Mouse (Mus musculus) telencephalon, adult 2 months (tissue): ENCODE results near the gene Spink8.
"Not testable (repeated sequence)": the region's sequence is repeated elsewhere in the genome, so short reads cannot be mapped to it uniquely, and the experiment has no call there.

ENCODE experiments used
- DNase-seq: peaks from one replicate; pipeline ENCODE4 v3.0.0-alpha.2; 2011; ENCODE audit warnings: low read depth, low spot score

The Spink8 gene

GRCm38 (mm10) chr9:109811980-109812379 is at the start of gene Spink8:
Gene Spink8, plus strand, starts transcription at chr9:109812280.
- DNase-seq = no peak

GRCm38 (mm10) chr9:109766841-109767240 is 45.2 kb upstream of the Spink8 start:
- not testable (repeated sequence) for DNase-seq

GRCm38 (mm10) chr9:109790570-109790969 is 21.5 kb upstream of the Spink8 start, which contains the start of gene Fbxw27:
Gene Fbxw27, minus strand, starts transcription at chr9:109790670.
- not testable (repeated sequence) for DNase-seq

- DNase-seq = no peak
Measured at GRCm38 (mm10) chr9:109795221-109795620, 16.9 kb upstream of the Spink8 start.

- no peak for DNase-seq
Measured at GRCm38 (mm10) chr9:109795811-109796210, 16.3 kb upstream of the Spink8 start.

- DNase-seq = no peak
Measured at GRCm38 (mm10) chr9:109798051-109798450, 14.0 kb upstream of the Spink8 start.

GRCm38 (mm10) chr9:109805596-109805995 is 6.5 kb upstream of the Spink8 start:
- DNase-seq = not testable (repeated sequence)

- no peak for DNase-seq
Measured at GRCm38 (mm10) chr9:109806260-109806659, 5.8 kb upstream of the Spink8 start.

- DNase-seq = no peak
Measured at GRCm38 (mm10) chr9:109806695-109807293, 5.3 kb upstream of the Spink8 start.

GRCm38 (mm10) chr9:109807898-109808297 is 4.2 kb upstream of the Spink8 start:
- no peak for DNase-seq

GRCm38 (mm10) chr9:109813424-109813823 is 1.3 kb downstream of the Spink8 start:
- DNase-seq = peak; percentile 44

- DNase-seq = peak; percentile 54
Measured at GRCm38 (mm10) chr9:109816341-109816740, 4.3 kb downstream of the Spink8 start.

- DNase-seq = no peak
Measured at GRCm38 (mm10) chr9:109825739-109826138, 13.7 kb downstream of the Spink8 start.

- DNase-seq = no peak
Measured at GRCm38 (mm10) chr9:109826181-109826580, 14.1 kb downstream of the Spink8 start.

- peak; percentile 87 for DNase-seq
Measured at GRCm38 (mm10) chr9:109832391-109833087, 20.5 kb downstream of the Spink8 start, which contains the start of gene Nme6. Gene Nme6, plus strand, starts transcription at chr9:109832749.

GRCm38 (mm10) chr9:109833088-109833412 is 21.0 kb downstream of the Spink8 start:
- DNase-seq = no peak

GRCm38 (mm10) chr9:109849312-109849758 is 37.3 kb downstream of the Spink8 start, which contains the start of gene Camp:
Gene Camp, minus strand, starts transcription at chr9:109849617.
- DNase-seq = no peak

- DNase-seq = no peak
Measured at GRCm38 (mm10) chr9:109850099-109850498, 38.0 kb downstream of the Spink8 start.

- no peak for DNase-seq
Measured at GRCm38 (mm10) chr9:109854341-109854740, 42.3 kb downstream of the Spink8 start.

- DNase-seq = no peak
Measured at GRCm38 (mm10) chr9:109855947-109856346, 43.9 kb downstream of the Spink8 start.

GRCm38 (mm10) chr9:109862397-109863044 is 50.4 kb downstream of the Spink8 start:
- DNase-seq = no peak

GRCm38 (mm10) chr9:109863085-109863484 is 51.0 kb downstream of the Spink8 start:
- DNase-seq = no peak

GRCm38 (mm10) chr9:109866218-109866617 is 54.1 kb downstream of the Spink8 start:
- DNase-seq = no peak
